Mouse (Mus musculus) ES-E14 (cell line): ENCODE data around the gene Clcnka. TPM values are rescaled to one million over a fixed set of nuclear protein-coding genes. Genes with fewer than 3 reads are reported as not detected.

Experiments used
- DNase-seq: peaks from one replicate; pipeline ENCODE4 v3.0.0-alpha.2; 2013; ENCODE audit warnings: low read depth, low spot score
- H3K27ac ChIP-seq: 2 replicates; pipeline ENCODE4 v1.5.1; 2012; ENCODE audit warnings: low read depth, mild to moderate bottlenecking, low read length, moderate library complexity, mixed read lengths; ENCODE audit not compliant: poor library complexity, insufficient read depth, severe bottlenecking
- H3K36me3 ChIP-seq: 2 replicates; pipeline ENCODE4 v1.6.1; 2012; ENCODE audit warnings: mild to moderate bottlenecking, low read length, moderate library complexity, mixed read lengths; ENCODE audit not compliant: control insufficient read depth, poor library complexity, insufficient read depth, severe bottlenecking
- H3K4me1 ChIP-seq, 2 experiments: fragments of 150-350 bp in 1 of 2; sonication (generic) in 1 of 2; 2 replicates each; pipeline ENCODE4 v1.6.1; 2012; ENCODE audit warnings: low read length in 2 of 2, mild to moderate bottlenecking in 1 of 2, mixed read lengths in 1 of 2; ENCODE audit not compliant: control insufficient read depth in 2 of 2, insufficient read depth in 2 of 2, poor library complexity in 1 of 2
- H3K4me3 ChIP-seq, 2 experiments: fragments of 150-350 bp in 1 of 2; sonication (generic) in 1 of 2; 2 replicates each; pipeline ENCODE4 v1.5.1; 2012; ENCODE audit warnings: low read length in 2 of 2, low read depth in 1 of 2, mild to moderate bottlenecking in 1 of 2, mixed read lengths in 1 of 2; ENCODE audit not compliant: insufficient read depth in 1 of 2, poor library complexity in 1 of 2, severe bottlenecking in 1 of 2
- H3K9ac ChIP-seq: 2 replicates; pipeline ENCODE4 v1.6.1; 2012; ENCODE audit warnings: low read depth, mild to moderate bottlenecking, low read length, mixed read lengths; ENCODE audit not compliant: poor library complexity, insufficient read depth, severe bottlenecking
- H3K9me3 ChIP-seq: fragments of 150-350 bp; sonication (generic); 2 replicates; pipeline ENCODE4 v1.6.1; 2012; ENCODE audit warnings: low read depth, mild to moderate bottlenecking, low read length; ENCODE audit not compliant: control insufficient read depth, insufficient read depth
- CHD2 ChIP-seq: IDR thresholded peaks from 2 replicates; pipeline ENCODE4 v1.6.1; 2014; ENCODE audit warnings: mild to moderate bottlenecking, low read depth, low read length, inconsistent platforms
- HCFC1 ChIP-seq: IDR thresholded peaks from 2 replicates; pipeline ENCODE4 v1.6.1; 2012; ENCODE audit warnings: low read length, inconsistent platforms, borderline replicate concordance; ENCODE audit not compliant: insufficient read depth
- MAFK ChIP-seq: IDR thresholded peaks from 2 replicates; pipeline ENCODE4 v1.6.1; 2014; ENCODE audit warnings: mild to moderate bottlenecking, low read depth, low read length, inconsistent platforms; ENCODE audit not compliant: insufficient read depth
- ZC3H11A ChIP-seq: IDR thresholded peaks from 2 replicates; pipeline ENCODE4 v1.6.1; 2012; ENCODE audit warnings: low read depth, mild to moderate bottlenecking, inconsistent platforms, low read length, borderline replicate concordance
- ZNF384 ChIP-seq: IDR thresholded peaks from 2 replicates; pipeline ENCODE4 v1.6.1; 2012; ENCODE audit warnings: low read depth, low read length, inconsistent platforms
- in situ Hi-C, 2 experiments: fragments of 600-800 bp; cut with MboI; formaldehyde crosslinking; loops; one replicate each; pipeline ENCODE4 v1.15.1; 2025; ENCODE audit warnings: low sequenced_read_pairs in 2 of 2, inconsistent platforms in 1 of 2; ENCODE audit not compliant: unreplicated experiment in 2 of 2
- total RNA-seq: library from RNA; depleted of rRNA; stranded (reverse); fragments of 300-350 nt; gene quantifications from 2 replicates; pipeline ENCODE4 v1.2.3, GENCODE M21; 2012

Gene Clcnka
- total RNA-seq, 1 experiment: 0.62 TPM

DNA sequence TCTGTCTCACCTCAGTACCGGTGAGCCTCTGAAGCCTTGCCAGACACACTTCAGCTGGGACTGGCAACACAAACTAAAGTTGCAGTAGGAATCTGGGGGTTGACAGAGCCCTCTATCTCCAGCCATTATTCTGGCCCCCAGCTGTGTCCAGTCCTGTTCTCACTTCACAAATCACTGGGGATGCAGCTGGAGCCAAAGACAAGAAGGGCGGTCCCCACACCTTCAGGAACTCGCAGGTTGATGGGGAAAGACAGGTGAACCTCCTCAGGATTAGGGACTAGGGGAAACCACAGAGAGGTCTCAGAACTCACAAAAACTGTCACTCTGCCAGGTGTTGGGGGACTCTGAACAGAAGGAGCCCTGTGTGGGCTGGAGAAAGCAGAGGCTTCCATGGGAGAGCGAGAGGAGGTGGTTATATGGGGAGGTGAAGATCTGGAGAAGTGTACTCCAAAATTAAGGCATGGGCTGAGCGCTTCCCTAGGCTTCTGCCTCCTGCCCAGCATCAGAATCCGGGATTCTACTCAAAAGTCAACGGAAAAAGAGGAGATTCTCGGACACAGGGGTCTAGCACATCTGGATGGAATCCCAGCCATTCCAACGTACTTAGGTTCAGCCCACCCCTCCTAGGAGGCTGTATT lies 21.8 kb upstream of the Clcnka start, which contains the start of gene Hspb7:
Hspb7 (plus strand) TSS at position 588 of the 638 bp plus-strand sequence.
- Histone ChIP-seq H3K27ac (no peak within 1 kb of the TSS), H3K9ac (no peak within 1 kb of the TSS), H3K4me1 (peaks cover 0 to 17% of the 10 kb centered on the region in 2 experiments; a peak in 2 of 4 replicates), H3K36me3 (no peaks in the 10 kb centered on the region), H3K9me3 (no peaks in the 10 kb centered on the region), H3K4me3 (no peak within 1 kb of the TSS)
- in situ Hi-C loops: no loop called here
- no peak for DNase-seq
- TF ChIP-seq HCFC1: no peak
- no peak for TF ChIP-seq ZC3H11A
- TF ChIP-seq ZNF384: no peak
- no peak for TF ChIP-seq CHD2
- no peak for TF ChIP-seq MAFK

DNA sequence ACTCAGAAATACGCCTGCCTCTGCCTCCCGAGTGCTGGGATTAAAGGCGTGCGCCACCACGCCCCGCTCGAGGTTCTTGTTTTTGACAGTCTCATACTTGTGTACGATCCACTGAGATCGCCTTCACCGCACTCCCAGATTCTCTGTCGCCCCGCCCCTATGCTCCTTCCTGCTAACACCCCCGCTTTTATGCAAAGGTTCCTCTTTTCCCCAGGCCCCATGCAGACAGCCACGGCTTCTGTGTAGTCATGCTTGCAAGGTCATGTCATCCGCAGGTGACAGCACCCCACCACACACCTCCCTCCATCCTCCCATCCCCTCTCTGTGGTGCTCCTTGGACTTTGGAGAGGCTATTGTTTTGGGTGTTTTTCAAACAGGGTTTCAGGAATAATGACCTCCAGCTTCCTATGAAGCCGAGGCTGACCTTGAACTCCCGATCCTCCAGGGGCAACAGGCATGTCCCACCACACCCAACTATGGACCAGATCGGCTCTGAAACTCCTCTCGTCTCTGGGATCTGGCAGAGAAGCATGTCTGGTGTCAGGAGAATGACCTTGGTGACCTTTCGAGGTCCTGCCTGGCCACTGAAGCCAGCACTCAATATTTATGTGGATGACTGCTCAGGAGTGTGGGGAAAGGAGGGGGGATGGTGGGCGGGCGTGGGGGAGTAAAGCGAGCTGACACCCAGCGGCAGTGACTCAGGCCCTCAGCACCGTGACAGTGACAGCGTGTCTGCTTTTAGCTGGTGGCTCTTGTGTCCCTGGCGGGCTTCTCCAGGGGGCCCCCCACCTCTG lies 21.1 kb upstream of the Clcnka start:
- no peak overlapping the region for H3K9ac ChIP-seq
- no peaks in the 10 kb centered on the region for H3K36me3 ChIP-seq
- H3K4me3 ChIP-seq: no peak overlapping the region
- DNase-seq: no peak
- H3K9me3 ChIP-seq: no peaks in the 10 kb centered on the region
- H3K4me1 ChIP-seq: peaks cover 0 to 15% of the 10 kb centered on the region in 2 experiments; a peak in 2 of 4 replicates
- in situ Hi-C loops: no loop called here
- TF ChIP-seq CHD2 (no peak), MAFK (no peak), ZNF384 (no peak), ZC3H11A (no peak), HCFC1 (no peak)
- H3K27ac ChIP-seq: no peak overlapping the region

DNA sequence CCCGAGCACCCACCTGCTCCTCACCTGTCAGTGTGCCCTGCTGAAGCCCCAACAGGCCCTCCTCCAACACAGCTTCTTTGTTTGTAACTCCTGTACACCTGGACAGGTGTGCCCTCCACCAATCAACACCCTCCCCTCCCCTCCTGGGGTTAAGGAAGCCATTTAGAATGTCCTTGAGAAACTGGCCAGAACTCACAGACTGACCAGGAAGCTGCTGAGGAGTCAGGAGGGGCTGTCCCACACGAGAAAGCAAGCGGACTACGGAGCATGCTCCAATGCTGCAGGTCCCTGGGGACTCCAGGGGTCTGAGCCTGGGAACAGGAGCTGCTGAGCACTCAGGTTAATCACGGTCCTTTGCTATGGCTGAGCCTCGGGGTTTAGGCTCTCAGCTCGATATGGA lies 17.4 kb upstream of the Clcnka start, which contains the start of gene Clcnkb:
Clcnkb (minus strand) TSS at position 91 of the 400 bp plus-strand sequence.
- DNase-seq: no peak
- Histone ChIP-seq H3K9me3 (no peaks in the 10 kb centered on the region), H3K36me3 (no peaks in the 10 kb centered on the region), H3K4me1 (peaks cover 0 to 11% of the 10 kb centered on the region in 2 experiments; a peak in 2 of 4 replicates), H3K27ac (no peak within 1 kb of the TSS), H3K9ac (no peak within 1 kb of the TSS), H3K4me3 (no peak within 1 kb of the TSS)
- in situ Hi-C loops: no loop called here
- TF ChIP-seq ZNF384 (no peak), MAFK (no peak), ZC3H11A (no peak), HCFC1 (no peak), CHD2 (no peak)

DNA sequence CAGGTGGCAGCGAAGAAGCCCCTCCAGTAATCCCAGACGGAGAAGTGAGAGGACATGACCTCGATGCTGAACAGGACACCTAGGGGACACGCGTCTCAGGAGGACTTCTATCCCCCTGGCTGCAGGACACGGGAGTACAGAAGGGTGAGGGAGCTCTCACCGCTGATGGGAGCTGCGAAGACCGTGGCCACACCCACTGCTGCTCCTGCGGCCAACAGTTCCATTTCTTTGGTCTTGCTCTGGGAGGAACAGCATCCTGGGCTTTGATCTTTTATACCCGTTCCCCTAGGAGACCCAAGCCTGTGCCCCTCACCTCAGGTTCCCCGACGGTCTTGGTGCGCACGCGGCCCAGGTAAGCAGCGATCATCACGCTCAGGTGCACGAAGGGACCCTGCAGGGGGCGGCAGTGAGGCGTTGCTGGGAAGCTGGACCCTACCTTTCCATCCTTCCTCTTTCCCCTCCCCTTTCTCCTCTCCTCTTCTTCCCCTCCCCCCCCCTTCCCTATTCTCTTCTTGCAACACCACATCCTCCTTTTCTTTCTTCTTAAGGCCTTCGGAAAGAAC lies 13.0 kb upstream of the Clcnka start:
- Histone ChIP-seq H3K4me1 (peaks cover 0 to 2% of the 10 kb centered on the region in 2 experiments; a peak in 1 of 4 replicates), H3K9me3 (no peaks in the 10 kb centered on the region), H3K9ac (no peak overlapping the region), H3K27ac (no peak overlapping the region), H3K4me3 (0 out of 4 replicates have a peak overlapping the region, but pooled peaks of 1 of the 2 experiments have one; percentile 34), H3K36me3 (no peaks in the 10 kb centered on the region)
- TF ChIP-seq CHD2: no peak
- no peak; the same call in 1 of the 2 replicates for TF ChIP-seq ZC3H11A
- TF ChIP-seq ZNF384: no peak
- DNase-seq: no peak
- in situ Hi-C loops: no loop called here
